Mouse (Mus musculus): Measurements from ENCODE around the gene Il27.

DNA sequence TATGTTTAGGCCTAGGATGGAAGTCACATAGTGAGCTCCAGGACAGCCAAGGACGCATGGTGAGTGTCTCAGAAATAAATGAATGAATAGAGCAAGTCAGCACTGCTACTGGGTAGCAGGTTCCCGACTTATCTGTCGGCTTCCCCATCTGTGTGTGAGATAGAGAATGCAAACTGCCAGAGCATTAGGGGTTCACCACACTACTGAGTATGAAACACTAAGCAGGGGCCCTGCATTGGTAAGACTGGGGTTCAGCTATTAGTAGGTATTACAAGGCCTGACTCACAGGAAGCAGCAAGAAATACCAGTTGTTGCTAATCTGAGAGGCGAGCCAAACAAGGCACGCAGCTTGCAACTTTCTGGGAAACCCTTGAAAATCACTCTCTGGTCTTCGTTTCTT is 4.2 kb upstream of the Il27 start:
- TF ChIP-seq CTCF (IDR thresholded peaks at IDR 0.05; ENCODE audit: low read depth, low read length) (no peak), GATA1 (IDR thresholded peaks at IDR 0.05; ENCODE audit: borderline replicate concordance, low read length) (no peak)

All from G1E (cell line).